Mouse (Mus musculus) myocyte (in vitro differentiated cells): Measurements from ENCODE around the gene Ltbp4.

Experiments
- CEBPB ChIP-seq: IDR thresholded peaks from 2 replicates; pipeline ENCODE4 v1.6.1; 2011; ENCODE audit warnings: mild to moderate bottlenecking, moderate library complexity; ENCODE audit not compliant: poor library complexity, insufficient read depth, severe bottlenecking
- E2F4 ChIP-seq: IDR thresholded peaks from one replicate; pipeline ENCODE4 v1.6.1; 2011; ENCODE audit warnings: mild to moderate bottlenecking, control low read depth, moderate library complexity; ENCODE audit not compliant: insufficient read depth
- MAX ChIP-seq: IDR thresholded peaks from one replicate; pipeline ENCODE4 v1.6.1; 2011; ENCODE audit warnings: low read depth, mild to moderate bottlenecking, control low read depth
- MYOD1 ChIP-seq, 3 experiments: IDR thresholded peaks; one replicate each; pipeline ENCODE4 v1.6.1; 2011; ENCODE audit warnings: control low read depth in 2 of 3, low read depth in 2 of 3, mild to moderate bottlenecking in 2 of 3, moderate library complexity in 1 of 3; ENCODE audit not compliant: insufficient read length in 2 of 3, control insufficient read depth in 1 of 3
- MYOG ChIP-seq, 3 experiments: IDR thresholded peaks; one replicate each; pipeline ENCODE4 v1.6.1; 2011; ENCODE audit warnings: control low read depth in 2 of 3, low read depth in 2 of 3, mild to moderate bottlenecking in 2 of 3; ENCODE audit not compliant: insufficient read length in 2 of 3, control insufficient read depth in 1 of 3, insufficient read depth in 1 of 3
- POLR2A ChIP-seq: IDR thresholded peaks from one replicate; pipeline ENCODE4 v1.6.1; 2011; ENCODE audit warnings: low read depth, mild to moderate bottlenecking, control low read depth, moderate library complexity; ENCODE audit not compliant: insufficient read length
- POLR2AphosphoS2 ChIP-seq: IDR thresholded peaks from one replicate; pipeline ENCODE4 v1.6.1; 2011; ENCODE audit warnings: low read depth, control low read depth; ENCODE audit not compliant: insufficient read length
- TCF3 ChIP-seq: IDR thresholded peaks from one replicate; pipeline ENCODE4 v1.6.1; 2011; ENCODE audit warnings: low read depth, control low read depth; ENCODE audit not compliant: insufficient read length
- USF1 ChIP-seq: IDR thresholded peaks from one replicate; pipeline ENCODE4 v1.6.1; 2011; ENCODE audit warnings: low read depth, mild to moderate bottlenecking, control low read depth, moderate library complexity

DNA sequence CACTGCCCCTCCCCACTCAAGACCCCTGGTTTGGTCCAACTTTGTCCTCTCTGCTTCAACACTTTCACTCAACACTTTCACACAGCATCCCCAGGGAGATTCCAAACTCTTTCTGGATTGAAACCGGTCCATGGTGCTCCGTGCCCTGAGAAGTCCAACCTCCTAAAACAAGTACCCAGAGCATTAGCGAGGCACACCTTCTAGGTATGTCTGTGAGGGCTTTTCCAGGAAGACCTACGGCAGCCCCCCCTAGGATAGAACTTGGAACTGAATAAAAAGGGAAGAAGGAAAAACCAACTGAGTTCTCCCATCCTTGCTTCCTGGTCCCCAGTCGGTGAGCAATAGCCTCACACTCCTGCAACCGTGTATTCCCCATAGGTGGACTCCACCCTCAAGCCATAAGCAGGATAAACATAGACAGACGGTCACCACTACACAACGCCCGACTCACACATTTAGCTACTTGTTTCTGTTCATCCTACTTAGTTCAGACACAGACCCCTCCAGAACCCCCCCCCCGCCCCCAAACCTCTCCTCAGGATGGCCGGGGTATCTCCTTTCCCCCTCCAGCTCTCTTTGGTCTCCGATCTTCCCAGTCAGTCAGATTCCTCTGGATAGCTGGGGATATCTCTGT, 25.7 kb downstream of the Ltbp4 start:
- TF ChIP-seq POLR2AphosphoS2, result no peak
- no peak for TF ChIP-seq POLR2A
- no peak for TF ChIP-seq MYOD1 (IDR thresholded peaks at IDR 0.05; ENCODE audit: control insufficient read depth in 1 of 3, insufficient read length in 2 of 3, low read depth in 2 of 3)
- TF ChIP-seq CEBPB, result no peak
- no peak for TF ChIP-seq TCF3
- TF ChIP-seq MAX, result no peak
- no peak for TF ChIP-seq USF1
- no peak for TF ChIP-seq MYOG (IDR thresholded peaks at IDR 0.05; ENCODE audit: control insufficient read depth in 1 of 3, insufficient read depth in 1 of 3, insufficient read length in 2 of 3, low read depth in 2 of 3)
- TF ChIP-seq E2F4, result no peak
